Mouse (Mus musculus) right cerebral cortex, postnatal 10 days (tissue): Measurements from ENCODE around the gene Klhl42.

ENCODE experiments used
- DNase-seq, 2 experiments: peaks; one replicate each; pipeline ENCODE4 v3.0.0; 2021; ENCODE audit warnings: low spot score in 2 of 2

The Klhl42 gene

DNA sequence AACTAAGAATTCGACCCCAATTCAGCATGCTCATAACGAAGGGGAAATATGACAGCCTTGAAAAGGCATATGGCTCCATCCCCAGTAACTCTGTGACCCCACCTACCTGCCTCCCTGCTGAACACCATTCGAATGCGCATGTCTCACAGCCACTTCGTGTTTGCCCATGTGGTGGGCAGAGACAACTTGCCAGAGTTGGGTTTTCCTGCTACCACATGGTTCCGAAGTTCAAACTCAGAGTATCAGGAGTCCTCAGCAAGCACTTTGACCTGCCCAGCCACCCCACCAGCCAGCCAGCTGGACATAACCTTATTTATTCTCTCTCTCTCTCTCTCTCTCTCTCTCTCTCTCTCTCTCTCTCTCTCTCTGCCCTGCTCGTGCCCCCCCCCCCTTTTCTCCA is 3.4 kb upstream of the Klhl42 start:
- no peak for DNase-seq

DNA sequence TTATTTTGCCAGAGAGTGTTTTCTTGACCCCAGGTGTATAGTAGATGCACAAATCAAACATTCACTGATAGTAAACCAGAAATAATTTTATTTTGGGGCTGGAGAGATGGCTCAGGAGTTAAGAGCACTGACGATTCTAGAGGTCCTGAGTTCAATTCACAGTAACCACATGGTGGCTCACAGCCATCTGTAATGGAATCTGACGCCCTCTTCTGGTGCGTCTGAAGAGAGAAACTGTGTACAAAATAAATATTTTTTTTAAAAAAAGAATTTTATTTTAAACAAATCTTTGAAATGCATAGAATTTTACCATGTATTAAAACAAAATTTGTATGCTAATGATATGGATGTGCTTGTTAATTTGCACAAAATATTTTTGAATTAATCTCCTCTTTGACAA is 2.7 kb upstream of the Klhl42 start:
- DNase-seq, result no peak

DNA sequence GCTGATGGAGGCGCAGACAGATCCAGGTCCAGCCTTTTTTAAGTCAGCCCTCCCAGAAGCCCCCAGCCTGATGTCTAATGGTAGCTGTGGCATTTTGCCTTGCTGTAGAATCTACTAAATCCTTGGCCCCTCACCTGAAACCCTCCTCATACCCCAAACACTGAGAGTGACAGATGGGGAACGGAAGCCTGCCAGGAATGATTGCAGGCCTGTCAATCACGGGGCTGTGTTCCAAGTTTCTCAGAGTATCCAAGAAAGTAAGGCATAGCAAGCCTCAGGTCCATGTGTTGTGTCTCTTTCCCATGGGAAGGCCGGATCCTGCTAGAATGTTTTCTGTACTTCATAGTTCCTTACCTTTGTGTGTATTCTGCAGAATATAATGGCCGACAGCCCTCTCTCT is 988 bp upstream of the Klhl42 start:
- DNase-seq, result no peak

DNA sequence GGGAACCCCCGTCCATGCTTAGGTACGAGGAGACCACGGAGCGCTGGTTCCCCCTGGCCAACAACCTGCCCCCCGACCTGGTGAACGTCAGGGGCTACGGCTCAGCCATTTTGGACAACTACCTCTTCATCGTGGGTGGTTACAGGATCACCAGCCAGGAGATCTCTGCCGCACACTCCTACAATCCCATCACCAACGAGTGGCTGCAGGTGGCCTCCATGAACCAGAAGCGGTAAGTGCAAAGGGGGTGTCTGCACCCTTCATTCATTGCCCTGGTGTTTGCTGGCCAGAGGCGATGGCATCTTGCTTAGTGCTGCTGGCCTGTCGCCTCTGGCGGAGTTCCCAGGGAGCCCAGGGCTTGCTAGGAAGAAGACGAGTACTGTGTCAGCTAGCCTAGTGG is 957 bp downstream of the Klhl42 start:
- DNase-seq, result peak; percentile 67 to 74

DNA sequence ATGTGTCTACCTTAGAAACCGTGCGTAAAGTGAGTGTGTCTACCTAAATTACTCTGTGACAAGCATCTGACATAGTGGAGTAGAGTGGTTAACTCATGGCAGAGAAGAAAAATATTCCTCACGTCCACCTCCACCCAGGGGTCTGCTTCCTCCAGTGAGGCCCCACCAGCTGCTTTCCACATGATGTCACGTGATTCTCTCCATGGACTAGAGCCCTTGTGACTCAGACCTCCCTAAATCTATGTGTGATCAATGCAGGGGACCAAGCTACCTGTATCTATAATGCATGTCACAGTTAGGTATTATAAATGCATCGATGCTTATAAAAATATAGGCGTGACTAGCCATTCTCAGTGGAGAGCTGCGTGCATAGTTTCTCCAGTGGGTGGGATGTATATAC is 3.6 kb downstream of the Klhl42 start:
- no peak for DNase-seq

DNA sequence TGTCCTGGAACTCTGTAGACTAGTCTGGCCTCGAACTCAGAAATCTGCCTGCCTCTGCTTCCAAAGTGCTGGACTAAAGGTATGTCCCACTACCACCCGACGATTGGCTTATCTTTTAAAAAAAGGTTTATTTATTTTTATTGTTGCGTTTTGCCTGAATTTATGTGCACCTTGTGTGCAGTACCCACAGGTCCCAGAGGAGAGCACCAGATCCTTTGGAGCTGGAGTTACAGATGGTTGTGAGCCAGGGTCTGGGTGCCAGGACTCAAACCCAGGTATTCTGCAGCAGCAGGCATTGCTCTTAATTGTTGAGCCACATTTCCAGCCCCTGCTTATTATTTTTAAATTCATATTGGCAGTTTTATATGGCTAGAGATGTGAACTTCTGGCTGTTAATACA is 4.9 kb downstream of the Klhl42 start:
- no peak for DNase-seq

DNA sequence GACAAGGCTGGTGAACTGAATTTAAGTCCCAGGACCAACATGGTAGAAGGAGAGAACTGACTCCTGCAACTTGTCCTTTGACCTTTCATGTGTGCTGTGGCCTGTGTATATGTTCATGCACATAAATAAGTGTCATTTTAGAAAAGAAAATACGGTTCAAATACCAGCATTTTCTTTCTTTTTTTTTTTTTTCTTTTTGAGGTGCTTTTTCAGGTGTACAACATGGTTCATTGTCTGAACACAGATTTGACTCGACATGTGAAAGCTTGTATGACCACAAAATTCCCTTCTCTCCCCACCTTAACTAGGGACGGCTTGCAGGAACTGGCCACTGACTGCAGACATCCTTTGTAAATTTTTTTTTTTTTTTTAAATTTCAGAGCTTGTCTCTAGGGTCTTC is 5.8 kb downstream of the Klhl42 start:
- DNase-seq, result no peak

DNA sequence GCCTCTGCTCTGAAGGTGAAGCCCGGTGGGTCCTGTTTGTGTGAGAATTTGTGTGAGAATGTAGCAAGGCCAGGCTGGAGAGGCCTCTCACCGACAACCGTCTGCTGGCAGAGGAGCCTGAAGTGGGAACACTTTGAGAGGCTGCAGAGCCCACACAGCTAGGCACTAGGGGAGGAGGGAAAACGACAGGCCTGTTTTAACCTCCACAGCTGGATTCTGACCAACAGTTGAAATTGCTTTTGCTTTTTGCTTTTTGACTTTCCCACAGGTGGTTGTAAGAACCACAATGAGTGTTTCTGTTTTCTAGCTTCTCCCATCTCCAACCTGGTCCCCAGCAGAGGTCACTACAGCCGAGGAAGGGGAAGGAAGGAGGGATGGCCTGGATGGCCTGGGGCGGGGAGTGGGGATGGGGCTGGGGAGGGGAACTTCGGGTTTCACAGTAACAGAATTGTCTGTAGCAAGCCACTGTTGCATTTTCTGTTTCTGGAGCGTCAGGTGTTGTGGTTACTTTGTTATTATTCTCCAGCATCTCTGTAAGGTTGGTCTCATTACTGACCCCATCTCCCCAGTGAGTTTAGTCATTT is 6.3 kb downstream of the Klhl42 start:
- DNase-seq, result no peak

DNA sequence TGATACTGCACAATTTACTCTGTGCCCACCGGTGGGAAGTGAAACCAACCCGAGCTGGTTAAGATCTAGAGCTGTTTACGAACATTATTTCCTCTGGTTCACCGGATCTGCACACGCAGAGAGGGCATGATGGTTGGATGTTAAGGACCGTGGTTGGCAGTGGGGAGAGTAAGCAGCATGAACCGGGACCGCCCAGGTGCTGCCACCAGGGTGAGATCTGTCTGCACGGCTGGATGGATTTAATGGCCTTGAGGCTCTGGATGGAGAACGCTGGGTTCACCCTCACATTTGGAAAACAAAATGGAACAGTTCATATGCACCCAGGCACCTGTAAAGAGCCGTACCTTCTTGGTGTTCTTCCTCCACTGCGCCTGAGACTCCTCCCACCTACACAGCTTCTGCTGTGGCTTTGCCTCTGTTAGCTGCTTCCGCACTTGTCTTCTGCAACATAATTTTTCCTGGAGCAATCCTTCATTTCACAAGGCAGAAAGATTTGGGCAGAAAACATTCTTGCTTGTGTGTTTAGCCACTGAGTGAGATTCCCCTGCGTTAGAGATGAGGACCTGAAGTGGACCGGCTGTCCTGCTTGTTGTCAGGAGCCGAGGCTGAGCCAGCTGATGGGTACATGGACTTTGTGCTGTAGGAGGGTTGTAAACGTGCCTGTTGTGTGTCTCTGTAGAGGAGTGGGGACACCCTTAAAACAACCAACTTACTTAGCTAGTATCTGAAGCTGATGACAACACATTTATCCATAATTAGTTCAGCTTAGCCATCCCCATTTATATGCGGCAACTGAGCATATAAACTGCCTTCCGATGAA is 8.5 kb downstream of the Klhl42 start:
- DNase-seq, result no peak

DNA sequence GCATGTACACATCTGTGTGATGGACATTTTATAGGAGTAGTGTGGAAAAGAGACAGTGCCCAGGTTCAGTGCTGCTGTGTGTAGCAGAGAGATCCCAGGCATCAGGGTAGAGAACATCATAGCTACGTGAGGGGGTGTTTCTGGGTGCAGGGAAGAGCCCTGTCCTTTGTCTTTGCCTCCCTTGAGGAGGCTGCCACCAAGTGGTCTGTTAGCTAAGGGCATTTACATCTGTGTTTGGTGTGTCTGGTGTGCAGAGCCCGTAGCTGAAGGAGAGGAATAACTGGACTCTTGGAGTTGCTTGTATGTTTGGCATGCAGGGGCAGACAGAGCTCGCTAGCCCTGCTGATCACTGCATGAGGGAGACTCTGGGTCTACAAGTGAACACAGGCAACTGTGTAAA is 11.1 kb downstream of the Klhl42 start:
- DNase-seq, result no peak

DNA sequence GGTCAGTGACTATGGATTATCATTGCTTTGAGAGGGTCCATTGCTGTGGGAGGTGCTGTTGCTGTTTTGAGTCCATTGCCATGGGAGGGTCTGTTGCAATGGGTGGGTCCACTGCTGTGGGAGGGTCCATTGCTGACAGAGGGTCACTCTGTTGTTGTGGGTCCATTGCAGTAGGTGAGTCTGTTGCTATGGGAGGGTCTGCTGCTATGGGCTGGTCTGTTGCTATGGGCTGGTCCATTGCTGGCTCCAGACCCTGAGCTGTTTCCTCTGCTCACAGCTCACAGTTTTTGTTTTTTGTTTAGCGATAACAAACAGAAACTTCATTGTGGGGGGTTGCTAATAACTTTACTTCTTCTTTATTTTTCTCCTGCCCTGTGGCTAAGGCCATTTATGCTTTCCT is 14.3 kb downstream of the Klhl42 start:
- DNase-seq, result no peak

DNA sequence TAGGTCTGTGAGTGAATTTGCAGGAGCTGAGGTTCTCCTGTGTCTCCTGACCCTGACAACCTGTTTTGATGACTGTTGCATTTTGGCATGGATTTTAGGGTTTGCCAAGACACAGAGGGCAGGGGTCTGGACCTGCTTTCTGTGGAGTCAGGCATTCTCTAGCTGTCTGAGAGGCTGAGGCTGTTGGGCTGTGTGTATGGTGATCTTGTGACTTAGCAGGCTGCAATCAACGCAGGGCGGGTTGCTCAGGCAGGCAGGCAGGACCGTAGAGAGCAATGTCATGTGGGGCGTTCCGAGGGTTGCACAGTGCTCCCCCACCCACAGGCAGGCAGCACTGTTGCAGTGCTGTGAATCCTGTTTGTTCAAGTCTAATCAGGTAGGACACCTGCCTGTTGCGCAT is 15.5 kb downstream of the Klhl42 start:
- DNase-seq, result no peak

DNA sequence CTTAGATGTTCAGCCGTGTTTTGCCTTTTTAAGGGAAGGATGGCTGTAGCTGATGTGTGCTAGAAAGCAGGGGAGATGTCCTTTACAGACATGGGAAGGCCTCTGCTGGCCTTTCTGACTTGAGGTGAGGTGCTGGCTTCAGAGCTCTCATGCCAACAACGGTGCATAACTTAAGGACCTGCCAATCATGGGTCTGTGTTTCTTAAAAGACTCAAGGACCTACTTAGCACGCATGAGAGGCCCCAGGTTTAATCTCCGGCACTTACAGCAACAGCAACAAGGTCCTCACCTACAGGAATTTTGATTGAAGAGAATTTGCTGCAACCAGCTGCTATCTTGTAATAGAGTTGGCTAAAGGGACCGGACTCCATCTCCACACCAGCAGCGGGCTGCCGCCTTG is 18.1 kb downstream of the Klhl42 start:
- DNase-seq, result no peak

DNA sequence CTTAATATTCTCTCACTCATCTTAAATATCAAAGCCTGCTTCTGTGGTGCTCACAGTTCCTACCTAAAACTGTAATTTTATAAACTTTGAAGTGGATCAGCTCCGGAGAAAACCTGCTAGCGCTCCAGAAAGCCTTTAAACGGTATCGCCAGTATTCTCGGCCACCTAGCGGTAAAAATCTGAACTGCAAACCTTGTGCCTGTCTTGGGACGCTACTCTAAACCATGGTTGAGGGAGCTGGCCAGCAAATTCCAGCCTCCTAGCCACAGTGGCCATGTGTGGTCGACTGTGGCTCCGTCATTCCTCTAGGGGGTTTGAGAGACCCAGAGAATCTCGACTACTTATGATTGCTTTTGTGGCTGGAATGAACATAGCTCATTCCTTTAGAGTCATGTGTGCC is 25.4 kb downstream of the Klhl42 start:
- DNase-seq, result peak; percentile 83 to 91

DNA sequence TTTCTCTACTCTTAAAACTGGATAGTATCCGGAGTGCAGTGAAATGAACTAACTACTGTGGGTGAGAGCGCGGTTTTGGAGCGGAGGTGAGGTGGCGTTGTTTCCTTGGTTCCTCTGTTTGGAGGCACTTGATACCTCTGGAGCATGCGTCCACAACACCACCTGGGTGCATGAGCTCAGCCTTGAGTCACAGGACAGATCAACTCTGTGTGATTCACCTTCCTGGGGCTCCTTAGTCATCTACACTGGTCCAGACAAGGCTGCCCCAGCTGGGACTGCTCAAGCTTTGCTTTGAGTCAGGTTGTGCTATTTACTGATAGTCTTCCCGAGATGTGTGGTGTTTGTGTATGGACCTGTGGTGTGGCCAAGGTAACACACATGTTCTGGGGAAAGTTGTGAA is 26.6 kb downstream of the Klhl42 start:
- no peak for DNase-seq

DNA sequence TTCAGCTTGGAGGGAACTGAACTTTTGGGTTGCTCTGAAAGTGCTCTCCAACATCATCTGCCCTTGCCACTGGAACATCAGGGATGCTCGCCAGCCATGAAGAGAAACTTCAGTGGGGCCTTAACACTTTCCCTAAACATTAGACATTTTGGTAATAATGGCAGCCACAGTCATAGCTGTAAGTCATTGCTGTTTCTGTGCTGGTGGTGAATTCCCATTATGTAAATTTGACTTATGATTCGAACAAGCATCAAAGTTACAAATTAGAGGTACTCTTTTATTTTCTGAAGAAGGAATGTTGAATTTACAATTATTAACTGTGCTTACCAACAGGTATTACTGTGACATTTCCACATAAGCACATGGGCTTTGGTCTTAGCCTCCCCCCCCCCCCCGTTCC is 27.0 kb downstream of the Klhl42 start:
- DNase-seq, result no peak

DNA sequence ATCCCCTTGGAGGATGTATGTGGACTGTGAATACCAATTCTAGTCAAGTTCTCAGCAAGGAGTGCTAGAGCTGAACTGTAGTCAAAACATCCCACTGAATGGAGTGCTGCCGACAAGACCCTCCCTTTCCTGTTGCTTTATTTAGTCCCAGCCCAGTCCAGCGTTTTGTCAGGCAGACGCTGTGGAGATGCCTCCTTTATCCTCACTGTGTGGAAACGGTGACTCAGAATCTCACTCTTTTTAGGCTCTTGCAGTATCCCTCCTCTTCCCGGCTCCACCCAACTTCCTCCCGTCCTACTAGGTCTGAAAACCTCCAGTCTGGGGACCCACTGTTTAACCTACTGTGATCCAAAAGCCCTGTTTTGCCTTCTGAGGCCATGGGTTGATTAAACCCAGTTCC is 30.1 kb downstream of the Klhl42 start:
- DNase-seq, result peak in 1 of 2 experiments; percentile 30

DNA sequence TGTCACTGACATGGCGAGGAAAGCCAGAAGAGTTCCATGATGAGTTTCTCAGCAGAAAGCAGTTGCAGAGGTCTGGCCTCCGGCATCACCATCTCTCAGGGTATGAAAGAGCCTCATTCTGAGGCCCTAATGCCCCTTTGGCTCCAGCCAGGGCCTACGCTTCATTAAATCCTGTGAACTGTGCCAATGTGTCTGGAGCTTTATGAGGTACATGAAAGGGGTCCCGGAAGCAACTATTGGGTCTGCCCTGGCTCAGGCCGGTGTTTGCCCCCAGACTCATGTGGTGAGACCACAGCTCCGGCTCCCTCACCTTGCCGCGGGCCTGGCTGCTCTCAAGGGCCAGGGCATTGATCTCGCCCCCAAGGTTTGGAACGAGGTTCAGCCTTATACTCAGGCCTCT is 36.1 kb downstream of the Klhl42 start:
- no peak for DNase-seq

DNA sequence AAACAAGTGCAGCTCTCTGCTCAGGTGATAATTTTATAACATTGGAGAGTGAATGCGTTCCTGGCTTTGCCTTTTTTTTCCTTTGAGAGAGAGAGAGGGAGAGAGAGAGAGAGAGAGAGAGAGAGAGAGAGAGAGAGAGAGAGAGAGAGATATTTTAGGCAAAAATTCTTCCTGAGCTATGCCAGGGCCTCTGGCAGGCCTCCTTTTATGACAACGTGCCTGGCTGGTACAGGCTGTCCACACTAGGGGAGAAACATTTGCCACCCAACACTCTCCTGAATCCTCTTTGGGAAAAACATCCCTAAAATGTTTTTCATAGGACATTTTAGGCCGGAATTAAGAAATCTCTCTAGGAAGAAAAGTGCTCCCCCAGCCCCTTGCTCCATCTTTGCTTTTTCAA is 47.1 kb downstream of the Klhl42 start:
- DNase-seq, result no peak

DNA sequence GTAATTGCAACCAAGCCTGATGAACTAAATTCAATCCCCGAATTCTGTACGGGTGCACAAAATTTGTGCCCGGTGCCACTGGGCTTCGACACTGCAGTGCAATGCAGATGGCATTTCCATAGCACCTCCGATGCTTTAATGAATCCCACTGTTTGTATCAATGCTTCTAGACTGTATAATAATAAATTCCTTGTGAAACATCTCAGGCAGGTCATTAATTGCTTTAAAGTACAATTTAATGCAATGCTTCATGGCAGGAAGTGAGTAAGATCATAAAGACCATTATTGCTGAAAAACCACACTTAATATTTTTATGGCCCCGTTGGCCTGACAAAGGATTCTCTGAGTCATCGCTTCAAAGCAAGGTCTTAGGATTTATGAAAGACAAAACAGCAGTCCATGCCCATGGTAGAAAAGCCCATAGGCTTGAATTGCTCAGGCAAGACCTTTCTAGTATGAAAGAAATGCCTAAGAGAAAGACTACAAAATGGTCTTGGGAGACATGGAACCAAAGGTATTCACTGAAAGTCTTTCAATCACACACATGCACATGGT is 49.5 kb downstream of the Klhl42 start:
- no peak for DNase-seq

DNA sequence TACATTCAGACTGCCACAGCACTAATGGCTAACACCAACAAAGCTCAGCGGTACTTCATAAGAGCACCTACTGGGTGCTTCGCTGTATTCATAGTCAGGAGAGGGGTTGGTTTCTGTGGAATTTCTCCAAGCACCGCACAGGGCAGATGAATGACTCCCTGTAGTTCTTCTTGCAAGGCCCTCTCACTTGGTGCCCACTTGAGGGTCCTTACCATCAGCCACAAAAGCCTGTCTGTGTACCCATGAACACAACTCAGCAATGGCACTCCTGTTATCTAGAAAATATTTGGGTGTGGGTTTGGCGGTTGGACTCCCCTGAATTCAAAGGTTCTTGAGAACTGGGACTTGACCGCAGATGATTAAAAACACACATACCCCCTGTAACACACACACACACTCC is 53.5 kb downstream of the Klhl42 start:
- DNase-seq, result no peak

DNA sequence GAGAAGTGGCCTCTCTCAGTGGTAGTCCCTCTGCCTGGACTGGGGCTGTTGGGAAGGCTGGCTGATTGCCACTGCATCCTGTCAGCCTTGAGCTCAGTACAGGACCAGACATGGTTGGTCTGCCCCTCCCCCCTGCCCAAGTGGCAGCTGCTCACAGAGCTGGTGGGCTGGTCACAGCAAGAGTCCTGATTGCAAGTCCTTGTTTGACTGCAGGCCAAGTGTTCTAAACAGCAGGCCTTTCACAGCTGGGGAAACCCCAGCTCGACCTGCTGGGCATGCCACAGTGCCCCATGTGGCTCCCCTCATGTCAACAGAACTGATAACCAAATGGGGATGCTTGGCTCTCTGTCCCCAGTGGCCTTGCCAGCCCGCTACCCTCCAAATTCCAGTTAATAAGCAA is 54.1 kb downstream of the Klhl42 start:
- DNase-seq, result peak; percentile 81 to 82

DNA sequence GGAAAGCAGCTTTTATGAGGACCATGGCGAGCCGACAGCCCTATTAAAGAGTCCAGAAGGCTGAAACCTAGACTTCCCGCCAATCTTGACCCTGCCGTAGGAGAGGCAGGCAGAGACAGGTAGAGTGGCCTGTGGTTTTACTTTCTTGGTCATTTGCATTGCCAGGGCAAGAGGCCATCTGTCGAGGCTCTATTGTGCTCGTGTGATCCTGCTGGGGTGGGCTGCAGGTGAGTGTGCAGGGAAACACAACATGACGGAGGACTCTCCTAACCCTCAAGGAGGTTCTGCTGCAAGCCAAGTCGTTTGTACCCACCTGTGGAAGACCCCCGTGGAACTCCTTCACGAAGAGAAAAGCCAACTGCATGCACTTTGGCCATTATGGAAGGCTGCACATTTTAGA is 54.6 kb downstream of the Klhl42 start:
- no peak for DNase-seq

DNA sequence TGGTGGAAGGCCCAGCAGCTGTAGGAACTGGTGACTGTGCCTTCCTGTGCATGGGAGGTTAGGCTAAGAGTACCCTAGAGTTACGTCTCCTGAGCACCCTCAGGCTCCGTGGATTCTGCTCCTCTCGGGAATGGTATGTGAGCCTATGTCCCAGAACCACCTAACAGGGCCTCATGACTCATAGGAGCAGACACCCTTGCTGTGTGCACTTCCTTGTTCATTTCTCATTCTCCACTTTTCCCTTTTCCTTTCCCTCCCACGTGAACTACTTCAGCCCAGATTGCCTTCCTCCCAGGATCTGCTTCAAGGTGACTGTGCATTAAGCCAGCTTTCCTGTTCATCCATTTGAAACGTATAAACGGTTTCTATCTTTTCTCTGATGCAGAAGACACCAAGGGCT is 59.9 kb downstream of the Klhl42 start:
- no peak for DNase-seq
